Mouse (Mus musculus) bone marrow macrophage, adult 2 months (primary cell): ENCODE data around the gene Lss.

Experiments used
- CTCF ChIP-seq: IDR thresholded peaks from 2 replicates; pipeline ENCODE4 v1.5.1; 2012; ENCODE audit warnings: low read depth, mild to moderate bottlenecking, low read length, moderate library complexity
- POLR2A ChIP-seq: IDR thresholded peaks from 2 replicates; pipeline ENCODE4 v1.6.1; 2012; ENCODE audit warnings: mild to moderate bottlenecking, low read depth, low read length, borderline replicate concordance

DNA sequence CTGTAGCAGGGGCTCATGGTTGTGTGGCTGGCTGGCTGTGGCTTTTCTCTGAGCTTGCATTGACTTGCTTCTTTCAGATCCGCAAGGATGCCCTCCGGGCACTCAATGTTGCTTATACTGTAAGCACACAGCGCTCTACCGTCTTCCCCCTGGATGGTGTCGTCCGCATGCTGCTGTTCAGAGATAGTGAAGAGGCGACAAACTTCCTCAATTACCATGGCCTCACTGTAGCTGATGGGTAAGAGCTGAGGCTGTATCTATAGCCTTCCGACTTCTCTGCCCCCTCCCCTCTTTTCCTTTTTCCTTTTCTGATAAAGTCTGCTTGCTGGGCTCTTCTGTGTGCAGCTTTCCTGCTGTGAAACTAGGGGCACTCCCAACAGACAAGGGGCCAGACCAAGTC, 43.1 kb upstream of the Lss start:
- no peak for TF ChIP-seq CTCF
- no peak for TF ChIP-seq POLR2A
